Mouse (Mus musculus): Measurements from ENCODE around the gene Numb.

GRCm38 (mm10) chr12:83792706-83793410, 128.9 kb downstream of the Numb start:
- TF ChIP-seq FLI1 (IDR thresholded peaks at IDR 0.05; ENCODE audit: low read length), result no peak
- TF ChIP-seq GATA1 (IDR thresholded peaks at IDR 0.05; ENCODE audit: borderline replicate concordance, low read length), result no peak

Measured in megakaryocyte, embryonic 14.5 days (primary cell).